Mouse (Mus musculus) intestine, embryonic 16.5 days (tissue): ENCODE data around the gene Meox1. TPM values are rescaled to one million over a fixed set of nuclear protein-coding genes. Genes with fewer than 3 reads are reported as not detected.
A peak's percentile ranks its signal among the peaks of the same experiment; 100 is the strongest.

Source experiments
- ATAC-seq: fragments of 200-750 bp; cut with Nextera tagmentation; 2 replicates; pipeline ENCODE4 v1.8.0; 2017; ENCODE audit warnings: moderate TSS enrichment, moderate library complexity
- H3K27ac ChIP-seq: fragments of 300-500 bp; sonication (generic); 2 replicates; pipeline ENCODE4 v1.5.1; 2014; ENCODE audit warnings: mild to moderate bottlenecking, low read length
- H3K27me3 ChIP-seq: fragments of 300-500 bp; sonication (generic); replicated peaks from 2 replicates; pipeline ENCODE4 v1.6.1; 2014; ENCODE audit warnings: low read length, control low read depth, mixed read lengths; ENCODE audit not compliant: control insufficient read depth, insufficient read depth
- H3K36me3 ChIP-seq: fragments of 300-500 bp; sonication (generic); 2 replicates; pipeline ENCODE4 v1.6.1; 2014; ENCODE audit warnings: low read length, control low read depth; ENCODE audit not compliant: control insufficient read depth, insufficient read depth
- H3K4me1 ChIP-seq: fragments of 300-500 bp; sonication (generic); 2 replicates; pipeline ENCODE4 v1.6.1; 2014; ENCODE audit warnings: low read length, control low read depth, mixed read lengths; ENCODE audit not compliant: control insufficient read depth, insufficient read depth
- H3K4me2 ChIP-seq: fragments of 300-500 bp; sonication (generic); 2 replicates; pipeline ENCODE4 v1.6.1; 2014; ENCODE audit warnings: low read depth, low read length, control low read depth
- H3K4me3 ChIP-seq: fragments of 300-500 bp; sonication (generic); 2 replicates; pipeline ENCODE4 v1.5.1; 2014; ENCODE audit warnings: mild to moderate bottlenecking, low read length
- H3K9ac ChIP-seq: fragments of 300-500 bp; sonication (generic); 2 replicates; pipeline ENCODE4 v1.6.1; 2014; ENCODE audit warnings: low read depth, low read length
- H3K9me3 ChIP-seq: fragments of 300-500 bp; sonication (generic); 2 replicates; pipeline ENCODE4 v1.6.1; 2016; ENCODE audit warnings: low read length, control low read depth; ENCODE audit not compliant: control insufficient read depth
- WGBS: fragments of 180-500 bp; shearing (Covaris S2); extraction: QIAGEN DNeasy Blood & Tissue Kit; methylation state at CpG from one replicate; pipeline ENCODE4 v1.1.7; 2014; 5-methylcytosine and 5-hydroxymethylcytosine counted together
- polyA plus RNA-seq: library from polyadenylated mRNA; unstranded; fragments of >200 nt; fragmentation: Nextera tagmentation; extraction: Ambion mirVana; gene quantifications from 2 replicates; pipeline ENCODE4 v1.2.1, GENCODE M21; 2015

Gene Meox1
- polyA plus RNA-seq, 1 experiment from 2014 or later, result 5.0 TPM

GRCm38 (mm10) chr11:101874978-101875377 lies 19.2 kb downstream of the Meox1 start:
- Histone ChIP-seq H3K9ac (no peak overlapping the region), H3K27me3 (peaks cover 5% of the 10 kb centered on the region; the same call in 1 of the 2 replicates), H3K4me1 (peaks cover 15% of the 10 kb centered on the region; the same call in 1 of the 2 replicates), H3K36me3 (no peaks in the 10 kb centered on the region), H3K4me2 (no peak overlapping the region), H3K9me3 (no peaks in the 10 kb centered on the region), H3K4me3 (no peak overlapping the region), H3K27ac (no peak overlapping the region)
- WGBS, result 69% methylated on average over 5 of the region's 5 CpGs
- ATAC-seq, result no peak

- no peak; the same call in 1 of the 2 replicates for ATAC-seq
- H3K4me1 ChIP-seq, result peaks cover 8% of the 10 kb centered on the region; the same call in 1 of the 2 replicates
- H3K4me3 ChIP-seq, result no peak overlapping the region
- WGBS, result 58% methylated on average over 8 of the region's 8 CpGs
- H3K27ac ChIP-seq, result no peak overlapping the region
- peaks cover 5% of the 10 kb centered on the region; the same call in 1 of the 2 replicates for H3K27me3 ChIP-seq
- H3K9me3 ChIP-seq, result no peaks in the 10 kb centered on the region
- H3K36me3 ChIP-seq, result no peaks in the 10 kb centered on the region
- no peak overlapping the region for H3K4me2 ChIP-seq
- no peak overlapping the region for H3K9ac ChIP-seq
Measured at GRCm38 (mm10) chr11:101873909-101874308, 20.3 kb downstream of the Meox1 start.

- Histone ChIP-seq H3K9ac (no peak overlapping the region), H3K4me3 (no peak overlapping the region), H3K4me1 (peaks cover 6% of the 10 kb centered on the region; the same call in 1 of the 2 replicates), H3K9me3 (no peaks in the 10 kb centered on the region), H3K36me3 (no peaks in the 10 kb centered on the region), H3K27me3 (no peaks in the 10 kb centered on the region), H3K4me2 (no peak overlapping the region), H3K27ac (no peak overlapping the region)
- WGBS, result 42% methylated on average over 6 of the region's 6 CpGs
- no peak for ATAC-seq
Measured at GRCm38 (mm10) chr11:101871435-101871834, 22.7 kb downstream of the Meox1 start.

- H3K36me3 ChIP-seq, result no peaks in the 10 kb centered on the region
- no peak overlapping the region for H3K4me2 ChIP-seq
- H3K27me3 ChIP-seq, result no peaks in the 10 kb centered on the region
- peaks cover 6% of the 10 kb centered on the region; the same call in 1 of the 2 replicates for H3K4me1 ChIP-seq
- H3K4me3 ChIP-seq, result no peak overlapping the region
- WGBS, result 63% methylated on average over 18 of the region's 18 CpGs
- ATAC-seq, result no peak
- H3K9ac ChIP-seq, result no peak overlapping the region
- H3K9me3 ChIP-seq, result no peaks in the 10 kb centered on the region
- H3K27ac ChIP-seq, result no peak overlapping the region
Measured at GRCm38 (mm10) chr11:101870067-101870765, 24.0 kb downstream of the Meox1 start.

- ATAC-seq, result no peak
- Histone ChIP-seq H3K27me3 (no peaks in the 10 kb centered on the region), H3K4me2 (no peak overlapping the region), H3K27ac (peak overlapping the region; percentile 38), H3K36me3 (no peaks in the 10 kb centered on the region), H3K9ac (no peak overlapping the region), H3K4me3 (no peak overlapping the region), H3K9me3 (no peaks in the 10 kb centered on the region), H3K4me1 (peaks cover 3% of the 10 kb centered on the region; the same call in 1 of the 2 replicates)
- WGBS, result 43% methylated on average over 12 of the region's 12 CpGs
Measured at GRCm38 (mm10) chr11:101867513-101868052, 26.6 kb downstream of the Meox1 start.

- H3K4me1 ChIP-seq, result peaks cover 13% of the 10 kb centered on the region; the same call in 1 of the 2 replicates
- H3K4me3 ChIP-seq, result no peak overlapping the region
- H3K27ac ChIP-seq, result peak overlapping the region; percentile 77
- H3K27me3 ChIP-seq, result no peaks in the 10 kb centered on the region
- H3K4me2 ChIP-seq, result no peak overlapping the region
- no peaks in the 10 kb centered on the region for H3K36me3 ChIP-seq
- 13% methylated on average over 5 of the region's 5 CpGs for WGBS
- H3K9me3 ChIP-seq, result no peaks in the 10 kb centered on the region
- H3K9ac ChIP-seq, result no peak overlapping the region
- ATAC-seq, result peak; percentile 63
Measured at GRCm38 (mm10) chr11:101858742-101859141, 35.4 kb downstream of the Meox1 start.

GRCm38 (mm10) chr11:101855950-101856712 lies 38.0 kb downstream of the Meox1 start:
- peak; percentile 40; the same call in 1 of the 2 replicates for ATAC-seq
- Histone ChIP-seq H3K27ac (peak overlapping the region; percentile 43), H3K36me3 (no peaks in the 10 kb centered on the region), H3K4me3 (no peak overlapping the region), H3K4me1 (peaks cover 15% of the 10 kb centered on the region; the same call in 1 of the 2 replicates), H3K9ac (no peak overlapping the region), H3K9me3 (no peaks in the 10 kb centered on the region), H3K4me2 (no peak overlapping the region), H3K27me3 (no peaks in the 10 kb centered on the region)
- WGBS, result 48% methylated on average over 9 of the region's 9 CpGs

GRCm38 (mm10) chr11:101851042-101851441 lies 43.1 kb downstream of the Meox1 start:
- peak overlapping the region; percentile 60 for H3K27ac ChIP-seq
- ATAC-seq, result no peak
- H3K4me3 ChIP-seq, result no peak overlapping the region
- no peak overlapping the region for H3K9ac ChIP-seq
- H3K4me1 ChIP-seq, result peaks cover 7% of the 10 kb centered on the region; the same call in 1 of the 2 replicates
- no peak overlapping the region for H3K4me2 ChIP-seq
- no peaks in the 10 kb centered on the region for H3K27me3 ChIP-seq
- H3K36me3 ChIP-seq, result no peaks in the 10 kb centered on the region
- WGBS, result 64% methylated on average over 7 of the region's 7 CpGs
- no peaks in the 10 kb centered on the region for H3K9me3 ChIP-seq

GRCm38 (mm10) chr11:101849286-101849685 lies 44.9 kb downstream of the Meox1 start:
- Histone ChIP-seq H3K27ac (no peak overlapping the region), H3K9me3 (no peaks in the 10 kb centered on the region), H3K4me2 (no peak overlapping the region), H3K27me3 (no peaks in the 10 kb centered on the region), H3K9ac (no peak overlapping the region), H3K36me3 (no peaks in the 10 kb centered on the region), H3K4me1 (peaks cover 6% of the 10 kb centered on the region; the same call in 1 of the 2 replicates), H3K4me3 (no peak overlapping the region)
- WGBS, result 77% methylated on average over 4 of the region's 4 CpGs
- no peak for ATAC-seq
